ENCODE assay signal across 27 mouse cellular contexts in genomic region chr4:43019641-43020465, GRCm38 (mm10). TPM values are rescaled to one million over a fixed set of nuclear protein-coding genes. Genes with fewer than 3 reads are reported as not detected.
DNase-seq lines count a peak whose midpoint lies in the region; ATAC-seq and TF ChIP-seq lines count a peak whose summit lies in the region.
"Had no signal": no experiment of that assay in that cellular context is flagged by ENCODE, and none has a peak within 500 bp of the region (broad histone marks: within the 10 kb centered on the region; RNA-seq: fewer than 3 reads in every experiment).

No protein-coding gene starts in this region.

- no peak for TF ChIP-seq CTCF in forebrain, postnatal 0 days (IDR thresholded peaks at IDR 0.05; ENCODE audit: low read depth)

- peak; percentile 56; the same call in 1 of the 2 replicates for ATAC-seq in liver, embryonic 11.5 days (replicated peaks; ENCODE audit: low FRiP score)
- ATAC-seq in megakaryocyte-erythroid progenitor cell, adult 5-6 weeks (replicated peaks; ENCODE audit: low FRiP score, low TSS enrichment, poor library complexity, severe bottlenecking): peak; percentile 59
- ATAC-seq in frontal cortex, adult (ENCODE audit: low TSS enrichment): no peak
- ATAC-seq in forebrain, postnatal 0 days: no peak
- ATAC-seq: forebrain, embryonic 16.5 days; intestine, postnatal 0 days; midbrain, embryonic 15.5 days had no signal

- no peaks in the 10 kb centered on the region for H3K27me3 ChIP-seq in liver, embryonic 11.5 days (replicated peaks; ENCODE audit: control insufficient read depth, insufficient read depth, low read length)
- H3K27me3 ChIP-seq in forebrain, postnatal 0 days (ENCODE audit: insufficient read depth, low read length): no peaks in the 10 kb centered on the region
- H3K27me3 ChIP-seq: CH12.LX; embryonic facial prominence, embryonic 15.5 days; kidney, embryonic 15.5 days; limb, embryonic 13.5 days; midbrain, embryonic 15.5 days; neural tube, embryonic 12.5 days; stomach, embryonic 15.5 days had no signal

- no peak overlapping the region for H3K4me2 ChIP-seq in liver, embryonic 11.5 days
- no peak overlapping the region for H3K4me2 ChIP-seq in forebrain, postnatal 0 days (ENCODE audit: low read depth)
- H3K4me2 ChIP-seq: embryonic facial prominence, embryonic 15.5 days; kidney, embryonic 15.5 days; limb, embryonic 13.5 days; midbrain, embryonic 15.5 days; neural tube, embryonic 12.5 days; stomach, embryonic 15.5 days had no signal

- H3K27ac ChIP-seq in ES-E14 (ENCODE audit: insufficient read depth, low read depth, low read length, poor library complexity, severe bottlenecking): no peak overlapping the region
- no peak overlapping the region for H3K27ac ChIP-seq in liver, embryonic 11.5 days (ENCODE audit: low read depth, low read length)
- H3K27ac ChIP-seq in forebrain, postnatal 0 days (ENCODE audit: low read depth, low read length): no peak overlapping the region
- H3K27ac ChIP-seq: embryonic facial prominence, embryonic 15.5 days; forebrain, embryonic 10.5 days; heart, embryonic 10.5 days; kidney, embryonic 15.5 days; limb, embryonic 13.5 days; midbrain, embryonic 15.5 days; neural tube, embryonic 12.5 days; stomach, embryonic 15.5 days had no signal

- peak; percentile 41 for DNase-seq in heart, postnatal 4 days
- no peak for DNase-seq in heart, adult 9 months (ENCODE audit: low spot score in 2 of 2)
- no peak for DNase-seq in ES-E14 (ENCODE audit: low read depth, low spot score)
- no peak for DNase-seq in liver, embryonic 11.5 days (ENCODE audit: low spot score)
- no peak for DNase-seq in forebrain, postnatal 0 days
- DNase-seq: adrenal gland, postnatal 25 days; B cell, adult 2 months; cerebellum, adult 8-10 months; embryo, embryonic 11 days; gastrocnemius, postnatal 36 days; layer of hippocampus, adult 9-11 months; lung, adult 2 months; lung, postnatal 14 days; right cerebral cortex, adult 18-20 months had no signal

- H3K9me3 ChIP-seq in ES-E14 (ENCODE audit: control insufficient read depth, insufficient read depth, low read depth, low read length): no peaks in the 10 kb centered on the region
- no peaks in the 10 kb centered on the region for H3K9me3 ChIP-seq in liver, embryonic 11.5 days (ENCODE audit: control insufficient read depth, low read length)
- H3K9me3 ChIP-seq in forebrain, postnatal 0 days (ENCODE audit: low read length): no peaks in the 10 kb centered on the region
- H3K9me3 ChIP-seq: embryonic facial prominence, embryonic 15.5 days; forebrain, embryonic 10.5 days; heart, embryonic 10.5 days; kidney, embryonic 15.5 days; limb, embryonic 13.5 days; midbrain, embryonic 15.5 days; neural tube, embryonic 12.5 days; stomach, embryonic 15.5 days had no signal

- peak overlapping the region in 1 of 2 experiments; percentile 9; a peak in 1 of 4 replicates for H3K4me3 ChIP-seq in ES-E14 (ENCODE audit: insufficient read depth in 1 of 2, low read depth in 1 of 2, low read length in 2 of 2, poor library complexity in 1 of 2, severe bottlenecking in 1 of 2)
- no peak overlapping the region for H3K4me3 ChIP-seq in liver, embryonic 11.5 days (ENCODE audit: low read depth, low read length)
- no peak overlapping the region for H3K4me3 ChIP-seq in forebrain, postnatal 0 days (ENCODE audit: low read depth, low read length)
- H3K4me3 ChIP-seq: embryonic facial prominence, embryonic 15.5 days; forebrain, embryonic 10.5 days; heart, embryonic 10.5 days; kidney, embryonic 15.5 days; limb, embryonic 13.5 days; midbrain, embryonic 15.5 days; neural tube, embryonic 12.5 days; stomach, embryonic 15.5 days had no signal

- in situ Hi-C loops in ES-E14 (cut with MboI; ENCODE audit: low sequenced_read_pairs in 2 of 2, unreplicated experiment in 2 of 2): no loop called here

- WGBS in liver, embryonic 11.5 days: 70% methylated on average over 23 of the region's 23 CpGs
- WGBS in forebrain, postnatal 0 days: 91% methylated on average over 23 of the region's 23 CpGs

- H3K4me1 ChIP-seq in ES-E14 (ENCODE audit: control insufficient read depth in 2 of 2, insufficient read depth in 2 of 2, low read length in 2 of 2, poor library complexity in 1 of 2): peaks cover 2 to 19% of the 10 kb centered on the region in 2 experiments; a peak in 3 of 4 replicates
- H3K4me1 ChIP-seq in liver, embryonic 11.5 days (replicated peaks; ENCODE audit: control insufficient read depth, insufficient read depth, low read length): peaks cover 5% of the 10 kb centered on the region
- H3K4me1 ChIP-seq in forebrain, postnatal 0 days (ENCODE audit: insufficient read depth): peaks cover 8% of the 10 kb centered on the region

- H3K36me3 ChIP-seq in ES-E14 (ENCODE audit: control insufficient read depth, insufficient read depth, low read length, poor library complexity, severe bottlenecking): peaks cover 40% of the 10 kb centered on the region
- H3K36me3 ChIP-seq in liver, embryonic 11.5 days (ENCODE audit: control insufficient read depth, insufficient read depth, low read length): peaks cover 27% of the 10 kb centered on the region
- peaks cover 65% of the 10 kb centered on the region for H3K36me3 ChIP-seq in forebrain, postnatal 0 days (ENCODE audit: insufficient read depth)

- peak overlapping the region; percentile 21 for H3K9ac ChIP-seq in ES-E14 (ENCODE audit: insufficient read depth, low read depth, low read length, poor library complexity, severe bottlenecking)
- no peak overlapping the region for H3K9ac ChIP-seq in liver, embryonic 11.5 days (ENCODE audit: low read depth, low read length)
- no peak overlapping the region for H3K9ac ChIP-seq in forebrain, postnatal 0 days
- H3K9ac ChIP-seq: embryonic facial prominence, embryonic 15.5 days; kidney, embryonic 15.5 days; limb, embryonic 13.5 days; midbrain, embryonic 15.5 days; stomach, embryonic 15.5 days had no signal

TF ChIP-seq in ES-E14, 5 proteins besides CTCF, POLR2A, EP300 and RAD21:
- TF ChIP-seq HCFC1 (IDR thresholded peaks at IDR 0.05; ENCODE audit: borderline replicate concordance, insufficient read depth, low read length) (no peak), MAFK (IDR thresholded peaks at IDR 0.05; ENCODE audit: insufficient read depth, low read depth, low read length) (no peak), CHD2 (IDR thresholded peaks at IDR 0.05; ENCODE audit: low read depth, low read length) (no peak), ZNF384 (IDR thresholded peaks at IDR 0.05; ENCODE audit: low read depth, low read length) (no peak)

RNA-seq across cellular contexts. Expression of gene Pigo, which starts 5.8 kb away (rescaled TPM):
- 10 to 100 TPM; 24.7 to 24.9 TPM for total RNA-seq in heart, postnatal 4 days (2021)
- 40.9 and 59.1 TPM in 2 replicates for total RNA-seq in ES-E14 (2012; rRNA removed)
- 22.5 and 23.3 TPM in 2 replicates for polyA plus RNA-seq in liver, embryonic 11.5 days (2014; fragmentation: Nextera tagmentation; extraction: Ambion mirVana)
- total RNA-seq in megakaryocyte-erythroid progenitor cell, adult 5-6 weeks (2014; fragmentation: Nextera tagmentation): 14.7 and 20.3 TPM in 2 replicates
- 8.3 and 11.0 TPM in 2 replicates for total RNA-seq in megakaryocyte-erythroid progenitor cell, adult 5-6 weeks (2017)
- 15.6 and 20.3 TPM in 2 replicates for total RNA-seq in forebrain, postnatal 0 days (2014; rRNA removed)
- 16.5 and 21.9 TPM in 2 replicates for polyA plus RNA-seq in forebrain, postnatal 0 days (2015; fragmentation: Nextera tagmentation; extraction: Ambion mirVana)

RNA-seq across cellular contexts. Expression of gene Fancg, which starts 9.5 kb away (rescaled TPM):
- total RNA-seq in heart, postnatal 4 days (2021): 1 to 10 TPM; 7.4 to 8.2 TPM
- total RNA-seq in ES-E14 (2012; rRNA removed): 13.0 and 16.9 TPM in 2 replicates
- 18.2 and 18.6 TPM in 2 replicates for polyA plus RNA-seq in liver, embryonic 11.5 days (2014; fragmentation: Nextera tagmentation; extraction: Ambion mirVana)
- 24.2 and 35.5 TPM in 2 replicates for total RNA-seq in megakaryocyte-erythroid progenitor cell, adult 5-6 weeks (2014; fragmentation: Nextera tagmentation)
- total RNA-seq in megakaryocyte-erythroid progenitor cell, adult 5-6 weeks (2017): 8.3 and 8.5 TPM in 2 replicates
- 12.8 and 21.8 TPM in 2 replicates for total RNA-seq in forebrain, postnatal 0 days (2014; rRNA removed)
- 10.9 and 12.4 TPM in 2 replicates for polyA plus RNA-seq in forebrain, postnatal 0 days (2015; fragmentation: Nextera tagmentation; extraction: Ambion mirVana)

RNA-seq across cellular contexts. Expression of gene Stoml2, which starts 11.7 kb away (rescaled TPM):
- 100 to 1,000 TPM; 101 to 107 TPM for total RNA-seq in heart, postnatal 4 days (2021)
- total RNA-seq in ES-E14 (2012; rRNA removed): 245 and 279 TPM in 2 replicates
- polyA plus RNA-seq in liver, embryonic 11.5 days (2014; fragmentation: Nextera tagmentation; extraction: Ambion mirVana): 409 and 425 TPM in 2 replicates
- total RNA-seq in megakaryocyte-erythroid progenitor cell, adult 5-6 weeks (2014; fragmentation: Nextera tagmentation): 207 and 223 TPM in 2 replicates
- 190 and 198 TPM in 2 replicates for total RNA-seq in megakaryocyte-erythroid progenitor cell, adult 5-6 weeks (2017)
- total RNA-seq in forebrain, postnatal 0 days (2014; rRNA removed): 94.4 and 120 TPM in 2 replicates
- 233 and 240 TPM in 2 replicates for polyA plus RNA-seq in forebrain, postnatal 0 days (2015; fragmentation: Nextera tagmentation; extraction: Ambion mirVana)

RNA-seq across cellular contexts. Expression of gene Vcp, which starts 19.5 kb away (rescaled TPM):
- total RNA-seq in heart, postnatal 4 days (2021): 100 to 1,000 TPM; 291 to 295 TPM
- total RNA-seq in ES-E14 (2012; rRNA removed): 155 and 267 TPM in 2 replicates
- 452 and 513 TPM in 2 replicates for polyA plus RNA-seq in liver, embryonic 11.5 days (2014; fragmentation: Nextera tagmentation; extraction: Ambion mirVana)
- 186 and 244 TPM in 2 replicates for total RNA-seq in megakaryocyte-erythroid progenitor cell, adult 5-6 weeks (2014; fragmentation: Nextera tagmentation)
- 269 and 346 TPM in 2 replicates for total RNA-seq in megakaryocyte-erythroid progenitor cell, adult 5-6 weeks (2017)
- total RNA-seq in forebrain, postnatal 0 days (2014; rRNA removed): 221 and 255 TPM in 2 replicates
- 357 and 443 TPM in 2 replicates for polyA plus RNA-seq in forebrain, postnatal 0 days (2015; fragmentation: Nextera tagmentation; extraction: Ambion mirVana)

RNA-seq across cellular contexts. Expression of gene Fam214b, which starts 26.2 kb away (rescaled TPM):
- 10 to 100 TPM; 20.4 to 20.7 TPM for total RNA-seq in heart, postnatal 4 days (2021)
- 8.2 and 11.9 TPM in 2 replicates for total RNA-seq in ES-E14 (2012; rRNA removed)
- polyA plus RNA-seq in liver, embryonic 11.5 days (2014; fragmentation: Nextera tagmentation; extraction: Ambion mirVana): 6.0 and 7.4 TPM in 2 replicates
- 1.8 and 2.5 TPM in 2 replicates for total RNA-seq in megakaryocyte-erythroid progenitor cell, adult 5-6 weeks (2014; fragmentation: Nextera tagmentation)
- total RNA-seq in megakaryocyte-erythroid progenitor cell, adult 5-6 weeks (2017): 1.0 TPM in 2 replicates
- 35.7 and 42.3 TPM in 2 replicates for total RNA-seq in forebrain, postnatal 0 days (2014; rRNA removed)
- polyA plus RNA-seq in forebrain, postnatal 0 days (2015; fragmentation: Nextera tagmentation; extraction: Ambion mirVana): 23.4 and 30.9 TPM in 2 replicates

Comparison
In these comparisons a context has a peak if more than half of its experiments do, and no peak if none do; other contexts are left out.
1. ATAC-seq: peak in liver, embryonic 11.5 days (single experiment) and megakaryocyte-erythroid progenitor cell, adult 5-6 weeks (single experiment); none in frontal cortex, adult (single experiment) and forebrain, postnatal 0 days (single experiment).